Mouse (Mus musculus): ENCODE data around the gene Tcl1b4.
A peak's percentile ranks its signal among the peaks of the same experiment; 100 is the strongest.

Gene Tcl1b4

GRCm38 (mm10) chr12:105248763-105249233, 47.0 kb downstream of the Tcl1b4 start:
- peak; percentile 22 for DNase-seq (ENCODE audit: extremely low spot score, low spot score)

DNA sequence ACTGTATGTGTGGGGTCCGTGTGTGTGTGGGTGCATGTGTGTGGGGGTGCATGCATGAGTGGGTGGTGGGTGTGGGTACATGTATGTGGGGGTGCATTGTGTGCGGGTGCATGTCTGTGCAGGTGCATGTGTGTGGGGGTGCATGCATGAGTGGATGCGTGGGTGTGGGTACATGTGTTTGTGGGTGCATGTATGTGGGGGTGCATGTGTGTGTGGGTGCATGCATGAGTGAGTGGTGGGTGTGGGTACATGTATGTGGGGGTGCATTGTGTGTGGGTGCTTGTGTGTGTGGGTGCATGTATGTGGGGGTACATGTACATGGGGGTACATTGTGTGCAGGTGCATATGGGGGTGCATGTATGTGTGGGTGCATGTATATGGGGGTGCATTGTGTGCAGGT, 52.0 kb downstream of the Tcl1b4 start:
- DNase-seq (ENCODE audit: extremely low spot score, low spot score) = no peak
